Mouse (Mus musculus): Measurements from ENCODE around the gene Msi2.

Msi2 gene

GRCm38 (mm10) chr11:88485987-88486386, 232.3 kb downstream of the Msi2 start:
- DNase-seq (ENCODE audit: low spot score in 2 of 2), result no peak

- no peak for DNase-seq (ENCODE audit: low spot score in 2 of 2)
Measured at GRCm38 (mm10) chr11:88485088-88485487, 233.2 kb downstream of the Msi2 start.

- DNase-seq (ENCODE audit: low spot score in 2 of 2), result no peak
Measured at GRCm38 (mm10) chr11:88484047-88484446, 234.3 kb downstream of the Msi2 start.

GRCm38 (mm10) chr11:88482636-88483035, 235.7 kb downstream of the Msi2 start:
- no peak for DNase-seq (ENCODE audit: low spot score in 2 of 2)

- no peak for DNase-seq (ENCODE audit: low spot score in 2 of 2)
Measured at GRCm38 (mm10) chr11:88482236-88482635, 236.1 kb downstream of the Msi2 start.

GRCm38 (mm10) chr11:88481602-88482161, 236.6 kb downstream of the Msi2 start:
- DNase-seq (ENCODE audit: low spot score in 2 of 2), result no peak

GRCm38 (mm10) chr11:88481092-88481601, 237.2 kb downstream of the Msi2 start:
- no peak for DNase-seq (ENCODE audit: low spot score in 2 of 2)

- DNase-seq (ENCODE audit: low spot score in 2 of 2), result no peak
Measured at GRCm38 (mm10) chr11:88479498-88479897, 238.8 kb downstream of the Msi2 start.

GRCm38 (mm10) chr11:88474889-88475440, 243.3 kb downstream of the Msi2 start:
- no peak for DNase-seq (ENCODE audit: low spot score in 2 of 2)

GRCm38 (mm10) chr11:88472731-88473130, 245.6 kb downstream of the Msi2 start:
- no peak for DNase-seq (ENCODE audit: low spot score in 2 of 2)

GRCm38 (mm10) chr11:88471981-88472647, 246.2 kb downstream of the Msi2 start:
- no peak for DNase-seq (ENCODE audit: low spot score in 2 of 2)

- DNase-seq (ENCODE audit: low spot score in 2 of 2), result no peak
Measured at GRCm38 (mm10) chr11:88470599-88470998, 247.7 kb downstream of the Msi2 start.

- no peak for DNase-seq (ENCODE audit: low spot score in 2 of 2)
Measured at GRCm38 (mm10) chr11:88468996-88469395, 249.3 kb downstream of the Msi2 start.

GRCm38 (mm10) chr11:88467498-88468245, 250.6 kb downstream of the Msi2 start:
- no peak for DNase-seq (ENCODE audit: low spot score in 2 of 2)

- no peak for DNase-seq (ENCODE audit: low spot score in 2 of 2)
Measured at GRCm38 (mm10) chr11:88463951-88464350, 254.4 kb downstream of the Msi2 start.

- no peak for DNase-seq (ENCODE audit: low spot score in 2 of 2)
Measured at GRCm38 (mm10) chr11:88462789-88463188, 255.5 kb downstream of the Msi2 start.

GRCm38 (mm10) chr11:88461601-88462000, 256.7 kb downstream of the Msi2 start:
- DNase-seq (ENCODE audit: low spot score in 2 of 2), result no peak

GRCm38 (mm10) chr11:88459946-88460736, 258.2 kb downstream of the Msi2 start:
- no peak for DNase-seq (ENCODE audit: low spot score in 2 of 2)

- DNase-seq (ENCODE audit: low spot score in 2 of 2), result no peak
Measured at GRCm38 (mm10) chr11:88457241-88457738, 261.0 kb downstream of the Msi2 start.

GRCm38 (mm10) chr11:88454867-88455806, 263.2 kb downstream of the Msi2 start:
- DNase-seq (ENCODE audit: low spot score in 2 of 2), result no peak
